Comparison of ENCODE assay signal across 29 mouse cellular contexts in genomic region chr17:42710717-42711116, GRCm38 (mm10). TPM values are rescaled to one million over a fixed set of nuclear protein-coding genes. Genes with fewer than 3 reads are reported as not detected.
DNase-seq lines count a peak whose midpoint lies in the region; ATAC-seq and TF ChIP-seq lines count a peak whose summit lies in the region.
"Had no signal": no experiment of that assay in that cellular context is flagged by ENCODE, and none has a peak within 500 bp of the region (broad histone marks: within the 10 kb centered on the region; RNA-seq: fewer than 3 reads in every experiment).

No protein-coding gene starts in this region.

- H3K79me2 ChIP-seq in heart, adult 2 months (replicated peaks; ENCODE audit: control insufficient read depth, insufficient read depth, low read length) = no peaks in the 10 kb centered on the region

- intact Hi-C loops in heart, adult 2 months (cut with DNase I) = no loop called here

- H3K4me3 ChIP-seq in heart, adult 2 months = no peak overlapping the region
- H3K4me3 ChIP-seq: heart, embryonic 13.5 days; hindbrain, embryonic 12.5 days; limb, embryonic 12.5 days; neural tube, embryonic 15.5 days had no signal

- TF ChIP-seq EP300 in heart, adult 2 months (IDR thresholded peaks at IDR 0.05; ENCODE audit: insufficient read depth, low read depth, low read length) = no peak

- ATAC-seq in CD4-positive, CD25-positive, alpha-beta regulatory T cell, adult 4 months = no peak
- no peak for ATAC-seq in erythroblast, adult 5-6 weeks (replicated peaks; ENCODE audit: low FRiP score, poor library complexity, severe bottlenecking)
- ATAC-seq: intestine, postnatal 0 days; liver, postnatal 0 days; Patski had no signal

- DNase-seq in layer of hippocampus, adult 11-12 months (ENCODE audit: low spot score) = peak; percentile 44
- DNase-seq in layer of hippocampus, postnatal 25 days (ENCODE audit: extremely low spot score in 1 of 2, low spot score in 1 of 2) = no peak
- peak; percentile 18 to 19 for DNase-seq in frontal cortex, postnatal 14 days (ENCODE audit: low spot score in 2 of 2)
- peak; percentile 20 to 31 for DNase-seq in layer of hippocampus, postnatal 36 days
- DNase-seq in right cerebral cortex, postnatal 10 days (ENCODE audit: low spot score in 2 of 2) = peak; percentile 62 to 73
- no peak for DNase-seq in heart, adult 2 months
- DNase-seq: adrenal gland, postnatal 36 days; cerebellum, adult 11 months; cerebellum, postnatal 14 days; gastrocnemius, postnatal 14 days; heart, adult 18-20 months; heart, postnatal 14 days; kidney, postnatal 10 days; liver, postnatal 0 days; thymus, postnatal 36 days had no signal

- no peak overlapping the region for H3K27ac ChIP-seq in heart, adult 2 months
- H3K27ac ChIP-seq: heart, embryonic 13.5 days; hindbrain, embryonic 12.5 days; limb, embryonic 12.5 days; neural tube, embryonic 15.5 days had no signal

- no peaks in the 10 kb centered on the region for H3K4me1 ChIP-seq in heart, adult 2 months (ENCODE audit: control insufficient read depth, insufficient read depth, low read length)
- H3K4me1 ChIP-seq: heart, embryonic 13.5 days; hindbrain, embryonic 12.5 days; limb, embryonic 12.5 days; neural tube, embryonic 15.5 days had no signal

- no peaks in the 10 kb centered on the region for H3K36me3 ChIP-seq in heart, adult 2 months (ENCODE audit: control insufficient read depth, insufficient read depth, low read length)
- H3K36me3 ChIP-seq: heart, embryonic 13.5 days; hindbrain, embryonic 12.5 days; limb, embryonic 12.5 days; neural tube, embryonic 15.5 days had no signal

- no peak overlapping the region for H3K9ac ChIP-seq in heart, adult 2 months (ENCODE audit: low read depth, low read length)
- H3K9ac ChIP-seq: heart, embryonic 13.5 days; hindbrain, embryonic 12.5 days; limb, embryonic 12.5 days; liver, postnatal 0 days; neural tube, embryonic 15.5 days had no signal

- TF ChIP-seq POLR2A in heart, adult 2 months (IDR thresholded peaks at IDR 0.05; ENCODE audit: insufficient read depth, low read depth, low read length) = no peak

- H3K27me3 ChIP-seq in heart, adult 2 months (ENCODE audit: control insufficient read depth, insufficient read depth, low read length) = no peaks in the 10 kb centered on the region
- H3K27me3 ChIP-seq: heart, embryonic 13.5 days; hindbrain, embryonic 12.5 days; limb, embryonic 12.5 days; neural tube, embryonic 15.5 days; Patski had no signal

- 86% methylated on average over 7 of the region's 7 CpGs for WGBS in heart, adult 2 months

- no peak for TF ChIP-seq CTCF in heart, adult 2 months (IDR thresholded peaks at IDR 0.05)

RNA-seq across cellular contexts. Expression of gene Adgrf4, which starts 18.6 kb away (rescaled TPM):
- total RNA-seq in layer of hippocampus, postnatal 25 days (2021) = 1 to 10 TPM; 1.0 to 2.4 TPM
- 1 to 10 TPM; 1.3 to 1.4 TPM for total RNA-seq in layer of hippocampus, postnatal 36 days (2021)
- polyA plus RNA-seq in CD4-positive, CD25-positive, alpha-beta regulatory T cell, adult 4 months (2017; shearing (Covaris generic)) = not detected
- not detected in 2 replicates for total RNA-seq in erythroblast, adult 5-6 weeks (2015; ENCODE audit: low replicate concordance)
- total RNA-seq in erythroblast, adult 5-6 weeks (2017; ENCODE audit: low replicate concordance) = not detected in 2 replicates
- under 1 TPM; 0.07 to 0.08 TPM for total RNA-seq in heart, adult 2 months (2021)
- polyA plus RNA-seq in heart, adult 2 months (2012; rRNA removed) = 0.25 and 0.50 TPM in 2 replicates
- total RNA-seq: ES-E14; megakaryocyte progenitor cell, adult 5-6 weeks had no signal
- polyA plus RNA-seq: embryonic facial prominence, embryonic 11.5 days; forebrain, embryonic 11.5 days; liver, embryonic 11.5 days; liver, postnatal 0 days; midbrain, embryonic 11.5 days had no signal

RNA-seq across cellular contexts. Expression of gene Adgrf2, which starts 31.3 kb away (rescaled TPM):
- total RNA-seq in layer of hippocampus, postnatal 25 days (2021) = under 1 TPM; 0.44 to 0.68 TPM
- under 1 TPM; 0.63 to 0.70 TPM for total RNA-seq in layer of hippocampus, postnatal 36 days (2021)
- polyA plus RNA-seq in CD4-positive, CD25-positive, alpha-beta regulatory T cell, adult 4 months (2017; shearing (Covaris generic)) = not detected
- total RNA-seq in erythroblast, adult 5-6 weeks (2015; ENCODE audit: low replicate concordance) = not detected in 2 replicates
- not detected in 2 replicates for total RNA-seq in erythroblast, adult 5-6 weeks (2017; ENCODE audit: low replicate concordance)
- total RNA-seq in heart, adult 2 months (2021) = under 1 TPM in 1 of 2 experiments, not detected in 1; 0.10 TPM
- 0.06 and 0.23 TPM in 2 replicates for polyA plus RNA-seq in heart, adult 2 months (2012; rRNA removed)
- total RNA-seq: adrenal gland, postnatal 36 days had no signal
- polyA plus RNA-seq: embryonic facial prominence, embryonic 11.5 days; intestine, postnatal 0 days; liver, postnatal 0 days had no signal

Comparison
In these comparisons a context has a peak if more than half of its experiments do, and no peak if none do; other contexts are left out.
1. DNase-seq: peak in layer of hippocampus, adult 11-12 months (single experiment), frontal cortex, postnatal 14 days (2 of 2), layer of hippocampus, postnatal 36 days (2 of 2) and right cerebral cortex, postnatal 10 days (2 of 2); none in layer of hippocampus, postnatal 25 days (0 of 2) and heart, adult 2 months (0 of 2).